Mouse (Mus musculus) kidney, embryonic 15.5 days (tissue): ENCODE data around the gene Cct8l1. TPM values are rescaled to one million over a fixed set of nuclear protein-coding genes. Genes with fewer than 3 reads are reported as not detected.

Source experiments
- ATAC-seq: fragments of 200-750 bp; cut with Nextera tagmentation; replicated peaks from 2 replicates; pipeline ENCODE4 v1.8.0; 2017; ENCODE audit warnings: moderate TSS enrichment; ENCODE audit not compliant: low FRiP score
- H3K27ac ChIP-seq: fragments of 300-500 bp; sonication (generic); 2 replicates; pipeline ENCODE4 v1.5.1; 2015; ENCODE audit warnings: mild to moderate bottlenecking, inconsistent platforms
- H3K27me3 ChIP-seq: fragments of 300-500 bp; sonication (generic); 2 replicates; pipeline ENCODE4 v1.6.1; 2015; ENCODE audit warnings: inconsistent platforms
- H3K36me3 ChIP-seq: fragments of 300-500 bp; sonication (generic); 2 replicates; pipeline ENCODE4 v1.6.1; 2015; ENCODE audit warnings: inconsistent platforms
- H3K4me1 ChIP-seq: fragments of 300-500 bp; sonication (generic); 2 replicates; pipeline ENCODE4 v1.6.1; 2015; ENCODE audit warnings: inconsistent platforms
- H3K4me2 ChIP-seq: fragments of 300-500 bp; sonication (generic); 2 replicates; pipeline ENCODE4 v1.6.1; 2015; ENCODE audit warnings: moderate library complexity, mild to moderate bottlenecking, inconsistent platforms
- H3K4me3 ChIP-seq: fragments of 300-500 bp; sonication (generic); replicated peaks from 2 replicates; pipeline ENCODE4 v1.5.1; 2015; ENCODE audit warnings: mild to moderate bottlenecking, inconsistent platforms
- H3K9ac ChIP-seq: fragments of 300-500 bp; sonication (generic); 2 replicates; pipeline ENCODE4 v1.6.1; 2015; ENCODE audit warnings: mild to moderate bottlenecking, inconsistent platforms
- H3K9me3 ChIP-seq: fragments of 300-500 bp; sonication (generic); replicated peaks from 2 replicates; pipeline ENCODE4 v1.6.1; 2016; ENCODE audit warnings: inconsistent platforms
- WGBS: fragments of 180-500 bp; shearing (Covaris S2); methylation state at CpG from one replicate; pipeline ENCODE4 v1.1.7; 2015; ENCODE audit warnings: mixed read lengths; 5-methylcytosine and 5-hydroxymethylcytosine counted together
- polyA plus RNA-seq: library from polyadenylated mRNA; unstranded; fragments of >200 nt; fragmentation: Nextera tagmentation; extraction: Ambion mirVana; gene quantifications from 2 replicates; pipeline ENCODE4 v1.2.1, GENCODE M21; 2015

Gene Cct8l1
- 0.10 TPM in 1 of 2 replicates, not detected in the other for polyA plus RNA-seq

- no peak for ATAC-seq
- Histone ChIP-seq H3K9me3 (no peaks in the 10 kb centered on the region), H3K4me1 (no peaks in the 10 kb centered on the region), H3K36me3 (no peaks in the 10 kb centered on the region), H3K4me2 (no peak within 1 kb of the TSS), H3K27me3 (no peaks in the 10 kb centered on the region), H3K4me3 (no peak within 1 kb of the TSS), H3K9ac (no peak within 1 kb of the TSS), H3K27ac (no peak within 1 kb of the TSS)
- 94% methylated on average over 5 of the region's 5 CpGs for WGBS
These were observed at the start of gene Cct8l1 for GRCm38 (mm10) chr5:25515767-25516166. Gene Cct8l1, plus strand, starts transcription at chr5:25516067.

- Histone ChIP-seq H3K9ac (no peak overlapping the region), H3K27ac (peak overlapping the region; percentile 76; the same call in 1 of the 2 replicates)
- peak; percentile 62; the same call in 1 of the 2 replicates for ATAC-seq
These were observed 43.8 kb upstream of the Cct8l1 start for GRCm38 (mm10) chr5:25472070-25472469.

GRCm38 (mm10) chr5:25475789-25476188 is 40.1 kb upstream of the Cct8l1 start:
- H3K4me1 ChIP-seq, result peaks cover 5% of the 10 kb centered on the region; the same call in 1 of the 2 replicates
- H3K36me3 ChIP-seq, result no peaks in the 10 kb centered on the region
- H3K27me3 ChIP-seq, result no peaks in the 10 kb centered on the region
- no peak overlapping the region for H3K4me3 ChIP-seq
- H3K27ac ChIP-seq, result no peak overlapping the region
- WGBS, result 74% methylated on average over 2 of the region's 2 CpGs
- H3K9ac ChIP-seq, result no peak overlapping the region
- ATAC-seq, result no peak
- H3K9me3 ChIP-seq, result no peaks in the 10 kb centered on the region
- H3K4me2 ChIP-seq, result no peak overlapping the region

More at GRCm38 (mm10) chr5:25472070-25472469, 43.8 kb upstream of the Cct8l1 start:
- peak overlapping the region; percentile 57 for H3K4me2 ChIP-seq
- no peaks in the 10 kb centered on the region for H3K9me3 ChIP-seq
- 0% methylated on average over 6 of the region's 6 CpGs for WGBS
- peak overlapping the region; percentile 46 for H3K4me3 ChIP-seq
- no peaks in the 10 kb centered on the region for H3K27me3 ChIP-seq
- H3K36me3 ChIP-seq, result no peaks in the 10 kb centered on the region
- peaks cover 5% of the 10 kb centered on the region; the same call in 1 of the 2 replicates for H3K4me1 ChIP-seq

- Histone ChIP-seq H3K9me3 (no peaks in the 10 kb centered on the region), H3K4me2 (no peak overlapping the region), H3K36me3 (no peaks in the 10 kb centered on the region), H3K4me1 (0 out of 2 replicates have a peak, but pooled peaks cover 2% of the 10 kb centered on the region), H3K9ac (no peak overlapping the region), H3K4me3 (no peak overlapping the region), H3K27ac (no peak overlapping the region), H3K27me3 (no peaks in the 10 kb centered on the region)
- ATAC-seq, result no peak
These were observed 37.0 kb upstream of the Cct8l1 start for GRCm38 (mm10) chr5:25478863-25479262.

- H3K36me3 ChIP-seq, result no peaks in the 10 kb centered on the region
- no peak overlapping the region for H3K27ac ChIP-seq
- peak overlapping the region; percentile 67 for H3K4me2 ChIP-seq
- no peak for ATAC-seq
- no peaks in the 10 kb centered on the region for H3K27me3 ChIP-seq
- H3K4me3 ChIP-seq, result peak overlapping the region; percentile 71
- WGBS, result 44% methylated on average over 2 of the region's 2 CpGs
- H3K9ac ChIP-seq, result peak overlapping the region; percentile 83; the same call in 1 of the 2 replicates
- H3K4me1 ChIP-seq, result peaks cover 18% of the 10 kb centered on the region
- H3K9me3 ChIP-seq, result 0 out of 2 replicates have a peak, but pooled peaks cover 2% of the 10 kb centered on the region
These were observed 19.2 kb upstream of the Cct8l1 start for GRCm38 (mm10) chr5:25496652-25497051.

GRCm38 (mm10) chr5:25497369-25497719 is 18.5 kb upstream of the Cct8l1 start:
- 3% methylated on average over 10 of the region's 10 CpGs for WGBS
- H3K27ac ChIP-seq, result peak overlapping the region; percentile 98
- peak overlapping the region; percentile 71 for H3K4me3 ChIP-seq
- peak overlapping the region; percentile 67 for H3K4me2 ChIP-seq
- 0 out of 2 replicates have a peak, but pooled peaks cover 2% of the 10 kb centered on the region for H3K9me3 ChIP-seq
- no peaks in the 10 kb centered on the region for H3K27me3 ChIP-seq
- peaks cover 18% of the 10 kb centered on the region for H3K4me1 ChIP-seq
- no peak for ATAC-seq
- peak overlapping the region; percentile 83 for H3K9ac ChIP-seq
- no peaks in the 10 kb centered on the region for H3K36me3 ChIP-seq

GRCm38 (mm10) chr5:25497720-25498345 is 18.0 kb upstream of the Cct8l1 start:
- 1% methylated on average over 59 of the region's 78 CpGs for WGBS
- peak overlapping the region; percentile 98 for H3K27ac ChIP-seq
- 0 out of 2 replicates have a peak, but pooled peaks cover 2% of the 10 kb centered on the region for H3K9me3 ChIP-seq
- H3K9ac ChIP-seq, result peak overlapping the region; percentile 83
- H3K36me3 ChIP-seq, result no peaks in the 10 kb centered on the region
- peak overlapping the region; percentile 67 for H3K4me2 ChIP-seq
- ATAC-seq, result peak; percentile 24; the same call in 1 of the 2 replicates
- no peaks in the 10 kb centered on the region for H3K27me3 ChIP-seq
- peak overlapping the region; percentile 71 for H3K4me3 ChIP-seq
- H3K4me1 ChIP-seq, result peaks cover 18% of the 10 kb centered on the region

- peak; percentile 16; the same call in 1 of the 2 replicates for ATAC-seq
- H3K36me3 ChIP-seq, result no peaks in the 10 kb centered on the region
- WGBS, result under 1% methylated on average over 49 of the region's 54 CpGs
These were observed 17.5 kb upstream of the Cct8l1 start, which contains the start of gene Kmt2c for GRCm38 (mm10) chr5:25498346-25498820. Gene Kmt2c, minus strand, starts transcription at chr5:25498783.

GRCm38 (mm10) chr5:25498821-25499422 is 16.9 kb upstream of the Cct8l1 start:
- WGBS, result under 1% methylated on average over 49 of the region's 87 CpGs
- Histone ChIP-seq H3K9ac (peak overlapping the region; percentile 83), H3K27ac (peak overlapping the region; percentile 99), H3K4me1 (peaks cover 18% of the 10 kb centered on the region), H3K4me2 (peak overlapping the region; percentile 70), H3K9me3 (0 out of 2 replicates have a peak, but pooled peaks cover 2% of the 10 kb centered on the region), H3K4me3 (peak overlapping the region; percentile 71), H3K36me3 (no peaks in the 10 kb centered on the region), H3K27me3 (no peaks in the 10 kb centered on the region)
- peak; percentile 89 for ATAC-seq

More at GRCm38 (mm10) chr5:25498346-25498820, 17.5 kb upstream of the Cct8l1 start, which contains the start of gene Kmt2c:
- Histone ChIP-seq H3K27ac (peak within 1 kb of the TSS; percentile 99), H3K9ac (peak within 1 kb of the TSS; percentile 83), H3K9me3 (0 out of 2 replicates have a peak, but pooled peaks cover 2% of the 10 kb centered on the region), H3K27me3 (no peaks in the 10 kb centered on the region), H3K4me3 (peak within 1 kb of the TSS; percentile 71), H3K4me1 (peaks cover 18% of the 10 kb centered on the region), H3K4me2 (peak within 1 kb of the TSS; percentile 70)

- H3K4me2 ChIP-seq, result peak overlapping the region; percentile 70
- H3K36me3 ChIP-seq, result no peaks in the 10 kb centered on the region
- H3K9ac ChIP-seq, result peak overlapping the region; percentile 80
- H3K27ac ChIP-seq, result peak overlapping the region; percentile 99
- under 1% methylated on average over 89 of the region's 90 CpGs for WGBS
- peak; percentile 86 for ATAC-seq
- peaks cover 18% of the 10 kb centered on the region for H3K4me1 ChIP-seq
- 0 out of 2 replicates have a peak, but pooled peaks cover 2% of the 10 kb centered on the region for H3K9me3 ChIP-seq
- peak overlapping the region; percentile 71 for H3K4me3 ChIP-seq
- no peaks in the 10 kb centered on the region for H3K27me3 ChIP-seq
These were observed 16.2 kb upstream of the Cct8l1 start for GRCm38 (mm10) chr5:25499423-25500398.

GRCm38 (mm10) chr5:25500686-25501085 is 15.2 kb upstream of the Cct8l1 start:
- Histone ChIP-seq H3K4me3 (peak overlapping the region; percentile 71), H3K9me3 (0 out of 2 replicates have a peak, but pooled peaks cover 2% of the 10 kb centered on the region), H3K27ac (no peak overlapping the region), H3K9ac (no peak overlapping the region), H3K27me3 (no peaks in the 10 kb centered on the region), H3K36me3 (no peaks in the 10 kb centered on the region), H3K4me2 (peak overlapping the region; percentile 70), H3K4me1 (peaks cover 18% of the 10 kb centered on the region)
- WGBS, result 60% methylated on average over 7 of the region's 7 CpGs
- no peak for ATAC-seq
